Mouse (Mus musculus) liver, embryonic 14.5 days (tissue): ENCODE measurements at regions not wholly inside any gene's neighbourhood (a gene's known extent, or its start where the extent isn't known, plus 50 kb on each side); places are given as distances from the start of the nearest gene placed in this dataset.

Experiments used
- CTCF ChIP-seq: IDR thresholded peaks from 2 replicates; pipeline ENCODE4 v1.5.1; 2016; ENCODE audit warnings: antibody characterized with exemption, low read depth, control low read depth
- EP300 ChIP-seq: IDR thresholded peaks from 2 replicates; pipeline ENCODE4 v1.6.1; 2016; ENCODE audit warnings: antibody characterized with exemption, low read depth

DNA sequence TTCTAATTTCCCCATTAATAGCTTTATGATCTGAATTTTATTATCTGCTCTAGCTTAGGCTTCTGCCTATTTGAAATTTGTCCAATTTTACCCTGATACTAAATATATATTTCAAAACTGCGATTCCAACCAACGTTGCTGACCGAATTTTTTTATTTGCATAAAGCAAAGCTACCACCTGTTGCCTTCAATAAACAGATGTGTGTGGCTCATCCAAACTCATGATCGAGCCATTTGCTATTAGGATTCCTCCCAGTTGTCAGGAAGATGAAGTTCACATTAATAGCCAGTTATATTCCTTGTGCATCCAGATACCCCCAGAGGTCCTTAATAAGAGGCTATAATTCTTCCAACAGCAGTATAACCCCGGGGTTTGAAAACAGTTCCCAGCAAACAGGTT is 85.0 kb upstream of the Dock1 start:
- TF ChIP-seq CTCF (no peak), EP300 (no peak)
